22 mouse cellular contexts compared by ENCODE assay signal in genomic region chr11:111820356-111820755, GRCm38 (mm10).
"Had no signal": no experiment of that assay in that cellular context is flagged by ENCODE, and none has a peak within 500 bp of the region (broad histone marks: within the 10 kb centered on the region; RNA-seq: fewer than 3 reads in every experiment).

No protein-coding gene starts in this region.

- H3K4me1 ChIP-seq: liver, embryonic 12.5 days; liver, embryonic 15.5 days; lung, embryonic 15.5 days; megakaryocyte, embryonic 14.5 days; stomach, embryonic 15.5 days had no signal

- ATAC-seq: liver, embryonic 12.5 days; midbrain, embryonic 13.5 days; midbrain, embryonic 16.5 days had no signal

- H3K4me2 ChIP-seq: kidney, embryonic 15.5 days; limb, embryonic 13.5 days; liver, embryonic 12.5 days; liver, embryonic 15.5 days; lung, embryonic 15.5 days; midbrain, embryonic 13.5 days; neural tube, embryonic 13.5 days; stomach, embryonic 15.5 days had no signal

- H3K27ac ChIP-seq: kidney, embryonic 15.5 days; limb, embryonic 13.5 days; liver, embryonic 12.5 days; liver, embryonic 15.5 days; lung, embryonic 15.5 days; midbrain, embryonic 10.5 days; midbrain, embryonic 13.5 days; neural tube, embryonic 13.5 days; stomach, embryonic 15.5 days had no signal

- H3K9ac ChIP-seq: kidney, embryonic 15.5 days; limb, embryonic 13.5 days; liver, embryonic 12.5 days; liver, embryonic 15.5 days; lung, embryonic 15.5 days; midbrain, embryonic 13.5 days; neural tube, embryonic 13.5 days; stomach, embryonic 15.5 days had no signal

- H3K4me3 ChIP-seq: kidney, embryonic 15.5 days; limb, embryonic 13.5 days; liver, embryonic 12.5 days; liver, embryonic 15.5 days; lung, embryonic 15.5 days; megakaryocyte, embryonic 14.5 days; midbrain, embryonic 10.5 days; midbrain, embryonic 13.5 days; myocyte; neural tube, embryonic 13.5 days; stomach, embryonic 15.5 days had no signal

- DNase-seq: kidney, postnatal 36 days; left cerebral cortex, postnatal 4 days; liver; lung, adult 18-20 months; lung, postnatal 10 days; lung, postnatal 36 days; retina, postnatal 1 day; right cerebral cortex, postnatal 25 days; spleen, adult 18-20 months; thymus, postnatal 25 days had no signal

- H3K27me3 ChIP-seq: kidney, embryonic 15.5 days; limb, embryonic 13.5 days; liver, embryonic 12.5 days; liver, embryonic 15.5 days; lung, embryonic 15.5 days; megakaryocyte, embryonic 14.5 days; midbrain, embryonic 13.5 days; neural tube, embryonic 13.5 days; stomach, embryonic 15.5 days had no signal

- H3K36me3 ChIP-seq: kidney, embryonic 15.5 days; limb, embryonic 13.5 days; liver, embryonic 12.5 days; liver, embryonic 15.5 days; lung, embryonic 15.5 days; midbrain, embryonic 10.5 days; midbrain, embryonic 13.5 days; neural tube, embryonic 13.5 days; stomach, embryonic 15.5 days had no signal

- H3K9me3 ChIP-seq: kidney, embryonic 15.5 days; limb, embryonic 13.5 days; liver, embryonic 12.5 days; liver, embryonic 15.5 days; lung, embryonic 15.5 days; midbrain, embryonic 10.5 days; midbrain, embryonic 13.5 days; neural tube, embryonic 13.5 days; stomach, embryonic 15.5 days had no signal
